Mouse (Mus musculus): ENCODE data around the gene 4930564D02Rik.

- TF ChIP-seq CTCF (IDR thresholded peaks at IDR 0.05; ENCODE audit: low read depth, low read length) (no peak), GATA1 (IDR thresholded peaks at IDR 0.05; ENCODE audit: borderline replicate concordance, low read length) (no peak)
These were observed 33.6 kb downstream of the 4930564D02Rik start for GRCm38 (mm10) chr3:105100270-105100589.

Measured in G1E (cell line).